ENCODE assay signal across 11 mouse cellular contexts in genomic region chr3:56844681-56845461, GRCm38 (mm10).
DNase-seq lines count a peak whose midpoint lies in the region; ATAC-seq lines count a peak whose summit lies in the region.
"Had no signal": no experiment of that assay in that cellular context is flagged by ENCODE, and none has a peak within 500 bp of the region (broad histone marks: within the 10 kb centered on the region; RNA-seq: fewer than 3 reads in every experiment).

No protein-coding gene starts in this region.

- ATAC-seq in midbrain, embryonic 11.5 days (ENCODE audit: low FRiP score): peak; percentile 93
- peak; percentile 94 for ATAC-seq in forebrain, embryonic 15.5 days (replicated peaks)
- ATAC-seq in midbrain, embryonic 12.5 days (ENCODE audit: low FRiP score, low read depth): peak; percentile 96
- ATAC-seq: lung, postnatal 0 days; Patski had no signal

- H3K9ac ChIP-seq in midbrain, embryonic 11.5 days (ENCODE audit: low read length): no peak overlapping the region
- H3K9ac ChIP-seq in forebrain, embryonic 15.5 days (replicated peaks): no peak overlapping the region
- no peak overlapping the region for H3K9ac ChIP-seq in midbrain, embryonic 12.5 days (replicated peaks)

- no peak overlapping the region for H3K4me2 ChIP-seq in midbrain, embryonic 11.5 days
- H3K4me2 ChIP-seq in forebrain, embryonic 15.5 days (replicated peaks): peak overlapping the region; percentile 30
- H3K4me2 ChIP-seq in midbrain, embryonic 12.5 days (replicated peaks): peak overlapping the region; percentile 35

- DNase-seq in midbrain, embryonic 11.5 days (ENCODE audit: low spot score, missing footprints): peak; percentile 87
- DNase-seq in midbrain, embryonic 10.5 days (ENCODE audit: low spot score): no peak
- DNase-seq in gastrocnemius, postnatal 14 days: no peak
- no peak for DNase-seq in adrenal gland, postnatal 14 days
- no peak for DNase-seq in spleen, postnatal 4 days (ENCODE audit: low spot score in 2 of 2)
- DNase-seq: heart, adult 18-20 months; heart, postnatal 4 days had no signal

- 43% methylated on average over 6 of the region's 6 CpGs for WGBS in midbrain, embryonic 11.5 days
- 57% methylated on average over 6 of the region's 6 CpGs for WGBS in midbrain, embryonic 10.5 days
- WGBS in forebrain, embryonic 15.5 days: 16% methylated on average over 6 of the region's 6 CpGs
- 29% methylated on average over 6 of the region's 6 CpGs for WGBS in midbrain, embryonic 12.5 days

- H3K9me3 ChIP-seq in midbrain, embryonic 11.5 days (ENCODE audit: control insufficient read depth, low read length): no peaks in the 10 kb centered on the region
- no peaks in the 10 kb centered on the region for H3K9me3 ChIP-seq in midbrain, embryonic 10.5 days (replicated peaks)
- no peaks in the 10 kb centered on the region for H3K9me3 ChIP-seq in forebrain, embryonic 15.5 days
- no peaks in the 10 kb centered on the region for H3K9me3 ChIP-seq in midbrain, embryonic 12.5 days

- no peaks in the 10 kb centered on the region for H3K36me3 ChIP-seq in midbrain, embryonic 11.5 days (ENCODE audit: control insufficient read depth, insufficient read depth, low read length)
- H3K36me3 ChIP-seq in midbrain, embryonic 10.5 days: no peaks in the 10 kb centered on the region
- no peaks in the 10 kb centered on the region for H3K36me3 ChIP-seq in forebrain, embryonic 15.5 days
- H3K36me3 ChIP-seq in midbrain, embryonic 12.5 days: no peaks in the 10 kb centered on the region

- peaks cover 2% of the 10 kb centered on the region; the same call in 1 of the 2 replicates for H3K4me1 ChIP-seq in midbrain, embryonic 11.5 days (ENCODE audit: control insufficient read depth, insufficient read depth, low read length)
- H3K4me1 ChIP-seq in midbrain, embryonic 10.5 days: peaks cover 8% of the 10 kb centered on the region; the same call in 1 of the 2 replicates
- peaks cover 9% of the 10 kb centered on the region for H3K4me1 ChIP-seq in forebrain, embryonic 15.5 days
- H3K4me1 ChIP-seq in midbrain, embryonic 12.5 days: peaks cover 11% of the 10 kb centered on the region

- no peaks in the 10 kb centered on the region for H3K27me3 ChIP-seq in midbrain, embryonic 11.5 days (ENCODE audit: control insufficient read depth, insufficient read depth, low read length)
- no peaks in the 10 kb centered on the region for H3K27me3 ChIP-seq in midbrain, embryonic 10.5 days (ENCODE audit: low read depth, poor library complexity, severe bottlenecking)
- no peaks in the 10 kb centered on the region for H3K27me3 ChIP-seq in forebrain, embryonic 15.5 days
- no peaks in the 10 kb centered on the region for H3K27me3 ChIP-seq in midbrain, embryonic 12.5 days

- no peak overlapping the region for H3K4me3 ChIP-seq in midbrain, embryonic 11.5 days (ENCODE audit: low read depth, low read length)
- H3K4me3 ChIP-seq in midbrain, embryonic 10.5 days: no peak overlapping the region
- no peak overlapping the region for H3K4me3 ChIP-seq in forebrain, embryonic 15.5 days
- H3K4me3 ChIP-seq in midbrain, embryonic 12.5 days: no peak overlapping the region

- intact Hi-C loops in gastrocnemius, postnatal 14 days (cut with DNase I; ENCODE audit: low total_unique reads): no loop called here

- H3K27ac ChIP-seq in midbrain, embryonic 11.5 days (ENCODE audit: low read depth, low read length): peak overlapping the region; percentile 9; the same call in 1 of the 2 replicates
- H3K27ac ChIP-seq in midbrain, embryonic 10.5 days (replicated peaks): no peak overlapping the region; the same call in 1 of the 2 replicates
- peak overlapping the region; percentile 61 for H3K27ac ChIP-seq in forebrain, embryonic 15.5 days (replicated peaks)
- H3K27ac ChIP-seq in midbrain, embryonic 12.5 days (replicated peaks): peak overlapping the region; percentile 69
